Mouse (Mus musculus) R1 (cell line): ENCODE measurements around the gene Kcnh3.

Experiments
- DNase-seq: peaks from one replicate; pipeline ENCODE4 v3.0.0-alpha.2; 2018; ENCODE audit warnings: low read depth, low spot score

The Kcnh3 gene

DNA sequence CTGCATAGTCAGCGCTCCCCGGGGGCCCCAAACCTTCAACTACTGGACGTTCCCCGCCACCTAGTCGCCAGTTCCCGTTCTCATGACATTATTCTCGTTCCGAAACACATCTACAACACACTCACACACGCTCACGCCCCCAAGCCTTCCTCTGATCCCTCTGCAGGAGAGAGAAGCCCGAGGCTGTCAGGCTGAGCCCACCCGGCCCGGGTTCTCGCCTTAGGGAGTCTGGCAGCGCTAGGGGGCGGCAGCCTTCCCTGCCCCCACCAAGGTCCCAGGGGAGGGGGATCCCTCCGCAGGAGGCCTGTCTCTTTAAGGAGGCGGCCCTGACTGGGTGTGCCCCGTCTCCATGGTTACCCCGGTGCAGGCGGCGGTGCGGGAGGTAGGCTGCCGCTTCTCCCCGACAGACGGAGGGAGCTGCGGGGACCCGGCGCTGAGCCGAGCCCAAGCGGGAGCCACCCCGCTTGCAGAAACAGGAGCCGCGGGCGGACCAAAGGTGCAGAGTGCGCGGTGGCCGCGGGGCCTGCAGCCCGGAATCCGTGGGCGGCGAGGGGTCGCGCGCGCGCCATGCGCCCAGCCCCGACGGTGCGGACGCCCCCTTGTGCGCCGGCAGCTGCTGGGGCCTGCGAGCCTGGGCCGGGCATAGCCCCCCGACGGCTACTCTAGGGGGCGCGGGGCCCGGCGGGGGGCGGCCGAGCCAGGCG, at the start of gene Kcnh3:
Gene Kcnh3 (plus strand): TSS at position 654 of the 704 bp plus-strand sequence.
- DNase-seq = peak; percentile 72

DNA sequence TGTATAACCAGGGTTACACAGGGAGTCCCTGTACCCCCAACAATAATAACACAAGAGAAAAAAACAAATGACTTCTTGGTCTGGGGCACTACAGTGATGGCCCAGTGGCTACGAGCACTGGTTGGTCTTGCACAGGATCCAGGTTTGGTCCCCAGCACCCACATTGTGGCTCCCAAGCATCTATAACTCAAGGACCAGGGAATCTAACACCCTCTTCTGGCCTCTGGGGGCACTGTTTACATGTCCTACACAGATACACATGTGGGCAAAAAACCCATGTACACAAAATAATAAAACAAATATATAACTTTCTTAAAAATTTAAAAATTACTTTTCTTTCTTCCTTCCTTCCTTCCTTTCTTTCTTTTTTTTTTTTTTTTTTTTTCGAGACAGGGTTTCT, 45.0 kb upstream of the Kcnh3 start:
- peak; percentile 55 for DNase-seq

DNA sequence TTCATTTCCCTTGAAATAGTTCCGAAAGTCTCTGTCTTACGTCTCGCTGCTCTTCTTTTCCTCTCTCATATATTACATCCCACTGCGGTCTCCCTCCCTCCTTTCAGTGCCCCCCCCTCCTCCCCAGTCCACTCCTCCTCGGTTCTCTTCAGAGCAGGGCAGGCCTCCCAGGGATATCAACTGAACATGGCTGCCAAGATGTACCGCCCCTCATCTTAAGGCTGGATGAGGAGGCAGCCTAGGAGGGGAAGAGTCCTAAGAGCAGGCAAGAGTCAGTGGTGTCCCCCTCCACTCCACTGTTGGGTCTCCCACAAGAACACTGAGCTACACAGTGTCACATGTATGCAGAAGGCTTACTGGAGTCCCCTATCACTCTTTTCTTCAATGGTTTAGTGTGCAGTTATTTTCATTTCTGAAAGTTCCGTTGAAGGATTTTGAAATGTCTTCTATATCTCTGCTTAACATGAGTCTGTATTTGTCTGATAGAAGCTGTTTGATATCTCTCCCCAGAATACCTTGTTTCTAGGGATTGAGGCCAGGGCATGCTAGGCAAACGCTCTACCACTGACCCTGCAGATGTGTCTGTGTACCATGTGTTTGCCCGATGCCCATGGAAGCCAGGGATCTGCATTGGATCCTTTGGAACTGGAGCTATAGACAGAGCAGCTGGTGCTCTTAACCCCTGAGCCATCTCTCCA, 40.3 kb upstream of the Kcnh3 start:
- DNase-seq = no peak

DNA sequence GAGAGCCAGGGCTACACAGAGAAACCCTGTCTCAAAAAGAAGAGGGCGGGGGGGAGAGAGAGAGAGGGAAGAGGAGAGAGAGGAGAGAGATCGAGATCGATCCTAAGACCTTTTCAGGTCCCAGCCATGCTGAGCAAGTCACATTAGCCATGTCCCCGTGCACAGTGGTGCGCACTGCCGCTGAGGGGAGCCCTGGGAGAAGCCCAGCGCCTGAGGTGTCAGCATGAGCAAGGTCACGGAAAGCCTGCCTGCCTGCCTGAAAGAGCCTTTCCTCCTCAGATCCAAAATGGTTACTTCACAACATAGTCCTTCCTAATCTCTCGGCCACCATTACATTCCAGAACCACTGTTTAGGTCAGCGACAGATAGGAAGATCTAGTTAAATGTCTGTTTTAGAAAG, 30.3 kb upstream of the Kcnh3 start:
- DNase-seq = no peak

DNA sequence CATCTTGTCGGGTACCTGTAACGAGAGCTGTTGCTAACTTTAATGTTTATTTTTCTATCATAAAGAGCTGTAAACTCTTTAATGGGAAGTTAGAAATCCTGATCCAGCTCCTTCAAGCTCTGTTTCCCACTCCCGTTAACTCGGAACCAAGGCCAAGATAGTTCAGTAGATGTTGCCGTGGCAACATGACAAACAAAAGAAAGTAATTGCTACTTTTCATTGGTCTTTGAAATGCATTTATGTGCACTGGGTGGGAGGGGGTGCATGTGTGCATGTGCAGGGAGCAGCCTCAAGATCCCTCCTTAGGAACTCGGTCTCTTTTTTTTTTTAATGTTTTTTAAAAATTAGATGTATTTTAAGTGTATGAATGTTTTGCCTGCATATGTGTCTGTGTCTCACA, 29.6 kb upstream of the Kcnh3 start:
- DNase-seq = peak; percentile 69

DNA sequence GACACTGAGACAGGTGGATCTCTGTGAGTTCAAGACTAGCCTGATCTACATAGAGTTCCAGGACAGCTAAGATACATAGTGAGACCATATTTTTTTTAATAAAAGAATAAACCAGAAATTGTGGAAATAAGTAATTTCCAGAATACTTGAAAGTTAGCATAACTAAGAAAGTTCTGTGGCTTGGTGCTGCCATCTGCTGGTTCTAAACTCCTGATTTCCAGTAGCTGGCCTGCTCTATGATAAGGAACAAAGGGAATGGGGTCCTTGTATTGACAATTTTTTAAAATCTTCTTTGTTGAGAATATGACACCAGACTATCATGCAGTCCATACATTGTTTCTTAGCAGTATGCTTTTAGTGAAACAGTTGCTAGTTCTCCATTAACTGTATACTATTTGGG, 25.9 kb upstream of the Kcnh3 start:
- DNase-seq = no peak

DNA sequence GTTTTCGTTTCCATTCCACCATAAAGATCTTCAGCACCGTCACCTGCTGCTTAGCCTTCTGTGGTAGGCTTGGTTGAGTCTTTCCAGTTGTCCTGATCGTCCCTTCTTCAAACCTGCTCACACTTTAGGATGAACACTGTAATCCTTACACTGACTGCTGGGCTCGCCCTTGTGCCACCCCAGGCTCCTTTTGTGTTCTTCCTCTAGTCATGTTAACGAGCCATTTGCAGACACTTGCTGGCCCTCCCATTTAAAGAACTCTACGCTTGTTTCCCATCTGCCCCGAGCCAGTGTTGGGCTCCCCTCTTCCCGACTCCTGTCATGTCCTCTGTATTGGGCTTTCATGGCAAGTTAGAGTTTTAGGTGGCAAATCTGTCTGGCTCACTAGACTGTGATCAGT, 18.7 kb upstream of the Kcnh3 start:
- peak; percentile 61 for DNase-seq

DNA sequence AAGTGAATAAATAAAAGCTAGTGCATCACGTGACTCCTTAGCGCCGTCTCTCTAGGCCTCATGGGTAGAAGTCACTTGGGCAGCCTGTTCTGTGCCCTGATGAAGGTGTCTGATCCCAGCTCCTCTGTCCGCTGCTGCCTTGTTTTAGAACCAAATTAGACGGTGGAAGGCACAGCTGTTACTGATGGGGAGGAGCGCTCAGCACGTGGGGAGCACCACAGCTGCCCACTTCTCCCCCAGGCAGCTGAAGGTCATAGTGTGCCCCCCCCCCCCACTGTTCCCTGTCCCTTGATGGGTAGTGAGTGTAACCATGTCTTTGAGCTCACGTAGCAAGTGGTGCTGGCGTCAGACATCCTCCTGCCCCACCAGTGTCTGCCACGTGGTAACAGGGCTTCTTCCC, 11.5 kb upstream of the Kcnh3 start:
- DNase-seq = no peak

DNA sequence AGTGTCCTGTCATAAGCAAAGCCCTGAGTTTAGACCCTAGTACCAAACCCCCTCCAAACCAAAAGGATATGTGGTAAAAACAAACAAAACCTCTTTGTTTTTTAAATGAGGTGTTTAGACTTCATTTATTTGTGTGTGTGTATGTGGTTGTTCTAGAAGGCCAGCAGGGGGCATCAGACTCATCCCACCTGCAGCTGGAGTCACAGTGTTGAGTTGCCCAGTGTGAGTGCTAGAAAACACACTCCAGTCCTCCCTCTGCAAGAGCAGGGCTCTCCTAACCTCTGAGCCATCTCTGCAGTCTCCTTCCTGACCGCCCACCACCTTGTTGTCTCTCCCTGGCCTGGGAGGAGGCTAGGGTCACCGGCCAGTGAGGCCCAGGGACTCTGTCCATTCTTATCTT, 9.7 kb upstream of the Kcnh3 start:
- DNase-seq = peak; percentile 90

DNA sequence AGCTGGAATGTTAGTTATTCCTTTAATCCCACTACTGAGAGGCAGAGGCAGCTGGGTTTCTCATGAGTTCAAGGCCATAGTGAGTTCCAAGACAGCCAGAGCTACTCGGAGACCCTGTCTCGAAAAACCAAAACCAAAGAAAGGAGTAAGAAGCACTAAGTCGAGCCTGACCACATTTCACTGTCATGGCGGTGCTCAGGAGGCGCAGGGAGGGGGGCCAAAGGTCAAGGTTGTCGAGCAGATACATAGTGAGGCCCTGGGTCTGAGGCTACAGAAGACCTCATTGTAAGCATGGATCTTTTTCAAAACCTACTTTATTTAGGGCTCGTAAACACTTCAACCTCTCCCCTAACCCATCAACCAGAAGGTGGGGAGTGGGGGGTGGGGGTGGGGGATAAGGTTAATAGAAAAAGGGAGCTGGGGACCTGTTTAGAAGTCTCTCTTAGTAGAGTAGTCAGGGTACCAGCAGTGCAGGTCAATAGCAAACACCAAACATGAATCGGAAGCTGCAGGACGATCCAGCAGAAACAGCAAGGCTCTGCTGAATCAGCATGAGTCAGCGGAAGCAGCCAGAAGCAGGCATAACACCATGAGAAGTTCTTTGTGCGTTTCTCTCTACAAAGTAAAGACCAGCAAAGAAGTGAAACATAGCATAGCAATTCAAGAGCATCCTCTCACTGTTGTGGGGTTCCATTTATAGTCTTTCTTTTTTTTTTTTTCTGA, 8.8 kb upstream of the Kcnh3 start:
- peak; percentile 85 for DNase-seq

DNA sequence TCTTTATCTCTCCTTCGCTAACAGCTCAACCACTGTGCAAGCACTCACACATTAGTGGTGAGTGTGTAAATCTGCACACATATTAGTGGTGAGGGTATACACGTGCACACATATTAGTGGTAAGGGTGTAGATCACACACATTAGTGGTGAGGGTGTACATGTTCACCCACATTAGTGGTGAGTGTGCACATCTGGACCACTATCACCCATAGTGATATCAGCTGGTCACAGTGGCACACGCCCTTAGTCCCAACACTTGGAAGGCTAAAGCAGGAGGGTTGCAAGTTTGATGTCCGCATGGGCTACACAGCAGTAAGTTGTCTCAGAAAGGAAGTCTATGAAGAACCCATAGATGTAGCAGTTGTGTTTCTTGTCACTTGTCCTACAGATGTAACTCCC, 7.0 kb upstream of the Kcnh3 start:
- DNase-seq = no peak

DNA sequence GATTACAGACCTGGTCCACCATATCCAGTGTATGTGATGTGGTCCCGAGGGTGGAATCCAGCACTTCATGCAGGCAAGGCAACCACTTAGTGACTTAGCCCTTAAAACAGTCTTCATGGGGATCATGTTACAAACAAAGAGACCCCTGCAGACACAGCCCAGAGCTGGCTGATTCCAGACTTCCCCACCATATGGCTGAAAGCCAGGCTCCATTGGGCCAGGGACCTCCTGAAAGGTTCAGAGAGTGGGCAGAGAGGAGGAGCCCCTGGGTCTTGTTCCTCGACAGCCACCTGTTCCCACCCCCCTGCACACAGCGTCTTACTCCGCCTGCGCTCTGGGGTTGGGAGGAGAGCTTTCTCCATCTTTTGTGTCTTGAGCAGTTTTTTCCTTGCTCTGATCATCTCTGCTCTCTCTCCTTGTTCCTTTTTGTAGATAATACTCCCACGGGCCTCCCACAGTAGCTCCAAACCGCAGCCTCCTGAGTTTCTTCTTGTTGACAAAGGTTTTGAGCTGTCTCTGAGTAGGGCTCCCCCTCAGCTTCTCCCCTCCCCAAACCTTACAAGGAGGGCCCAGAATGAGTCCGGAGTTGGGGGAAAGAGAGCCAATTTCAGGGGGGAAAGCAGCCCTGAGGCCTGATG, 3.2 kb upstream of the Kcnh3 start:
- no peak for DNase-seq

DNA sequence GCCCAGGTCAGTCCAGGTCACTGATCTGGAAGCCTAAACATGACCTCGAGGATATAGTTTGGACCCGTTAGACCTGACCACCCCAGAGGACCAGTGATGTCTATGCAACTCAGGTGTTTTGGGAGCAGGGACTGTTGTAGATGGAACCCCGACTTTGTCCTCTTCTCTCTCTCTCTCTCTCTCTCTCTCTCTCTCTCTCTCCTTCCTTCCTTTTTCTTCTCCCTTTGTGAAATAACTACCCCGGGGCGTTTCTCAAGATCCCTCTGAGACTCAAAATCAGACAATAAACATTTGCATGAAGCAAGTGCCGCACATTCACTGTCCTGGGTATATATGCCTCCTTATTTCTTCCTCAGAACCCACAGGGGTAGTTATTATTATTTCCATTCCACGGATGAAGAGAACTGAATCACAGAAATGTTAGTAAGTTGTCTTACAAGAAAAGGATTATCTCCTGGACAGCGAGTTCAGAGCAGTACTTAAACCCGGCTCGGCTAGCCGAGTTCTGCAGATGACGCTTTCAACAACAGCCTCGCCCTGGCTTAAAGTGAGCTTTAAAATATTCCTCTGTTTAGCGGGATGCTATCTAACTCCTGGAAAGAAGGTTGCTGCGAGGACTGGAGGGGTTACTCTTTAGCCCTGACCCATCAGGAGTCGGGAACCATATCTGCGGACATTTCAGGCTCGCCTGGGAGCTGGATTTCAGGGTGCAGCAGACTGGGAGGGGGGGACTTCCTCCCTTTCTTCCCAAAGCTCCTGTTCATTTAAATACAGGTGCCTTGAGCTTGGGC, 1.7 kb upstream of the Kcnh3 start:
- no peak for DNase-seq

DNA sequence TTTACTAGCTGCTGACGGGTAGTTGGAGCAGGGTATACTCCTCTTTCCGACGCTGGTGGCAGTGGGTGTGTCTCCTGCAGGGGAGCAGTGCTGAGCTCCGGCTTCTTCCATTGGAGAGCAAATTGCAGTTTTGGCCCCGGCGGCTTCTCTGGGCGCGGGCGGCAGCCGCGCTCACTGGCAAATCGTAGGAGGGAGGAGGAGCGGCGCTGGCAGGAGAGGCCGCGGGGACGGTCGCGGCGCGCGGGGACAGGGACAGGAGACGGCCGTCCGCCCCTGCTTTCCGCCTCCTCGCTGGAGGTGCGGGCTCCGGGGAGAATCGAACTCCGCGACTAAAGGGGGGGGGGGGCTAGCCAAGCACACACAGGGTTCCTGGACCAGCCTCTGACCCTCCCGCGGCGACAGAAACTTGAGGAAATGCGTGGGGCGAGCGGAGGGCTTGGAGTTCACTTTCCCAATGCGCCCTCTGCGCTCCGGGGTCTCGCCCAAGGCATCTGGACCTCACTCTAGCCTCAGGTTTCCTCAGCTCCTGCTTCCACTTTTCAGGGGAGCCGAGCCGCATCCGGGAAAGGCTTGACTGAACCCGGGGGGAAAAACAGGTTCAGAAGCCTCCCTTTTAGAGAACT, 965 bp upstream of the Kcnh3 start:
- peak; percentile 65 for DNase-seq

DNA sequence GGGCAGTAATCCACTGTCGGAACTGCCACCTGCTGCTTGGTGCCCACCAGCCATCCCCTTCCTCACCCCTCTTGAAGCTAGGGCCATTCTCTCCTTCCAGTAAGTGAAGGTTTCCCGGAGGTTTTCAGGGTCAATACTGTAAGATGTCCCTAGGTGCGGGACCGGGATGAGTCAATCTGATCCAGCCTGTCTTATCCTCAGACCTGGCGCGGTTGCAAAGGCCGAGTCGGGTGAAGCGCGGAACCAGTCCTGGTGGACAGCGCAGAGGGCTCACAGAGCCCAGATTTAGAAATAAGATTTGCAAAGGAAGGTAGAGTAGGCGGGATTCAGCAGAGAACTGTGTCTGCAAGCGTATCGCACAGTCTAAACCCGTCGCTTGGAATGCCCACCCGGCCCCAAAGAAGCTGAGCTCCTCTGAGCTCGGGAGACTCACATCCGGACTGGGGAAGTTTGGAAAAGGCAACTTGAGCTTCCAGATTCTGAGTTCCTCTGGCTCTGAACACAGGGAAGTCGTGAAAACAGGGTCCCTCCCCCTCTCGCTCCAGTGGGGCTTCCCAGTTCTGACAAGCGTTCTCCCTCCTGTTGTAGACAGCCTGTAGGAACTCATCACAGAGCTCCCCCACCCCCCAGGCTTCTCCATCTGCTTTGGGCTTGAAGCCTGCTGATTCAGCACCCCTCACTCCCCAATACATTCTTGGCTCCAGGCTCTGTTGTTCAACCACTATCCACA, 585 bp downstream of the Kcnh3 start:
- peak; percentile 59 for DNase-seq

DNA sequence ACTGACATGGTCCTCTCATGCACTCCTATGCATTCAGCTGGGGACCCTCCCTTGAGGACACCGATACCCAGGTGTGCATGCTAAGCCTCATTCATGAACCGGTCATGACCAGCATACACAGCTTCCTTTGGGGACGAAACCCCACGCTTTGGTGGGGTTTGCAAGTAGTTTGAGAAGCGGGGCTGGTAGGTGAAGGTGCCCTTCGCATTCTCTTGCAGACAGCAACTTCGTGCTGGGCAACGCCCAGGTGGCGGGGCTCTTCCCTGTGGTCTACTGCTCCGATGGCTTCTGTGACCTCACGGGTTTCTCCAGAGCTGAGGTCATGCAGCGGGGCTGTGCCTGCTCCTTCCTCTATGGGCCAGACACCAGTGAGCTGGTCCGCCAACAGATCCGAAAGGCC, 1.4 kb downstream of the Kcnh3 start:
- DNase-seq = no peak

DNA sequence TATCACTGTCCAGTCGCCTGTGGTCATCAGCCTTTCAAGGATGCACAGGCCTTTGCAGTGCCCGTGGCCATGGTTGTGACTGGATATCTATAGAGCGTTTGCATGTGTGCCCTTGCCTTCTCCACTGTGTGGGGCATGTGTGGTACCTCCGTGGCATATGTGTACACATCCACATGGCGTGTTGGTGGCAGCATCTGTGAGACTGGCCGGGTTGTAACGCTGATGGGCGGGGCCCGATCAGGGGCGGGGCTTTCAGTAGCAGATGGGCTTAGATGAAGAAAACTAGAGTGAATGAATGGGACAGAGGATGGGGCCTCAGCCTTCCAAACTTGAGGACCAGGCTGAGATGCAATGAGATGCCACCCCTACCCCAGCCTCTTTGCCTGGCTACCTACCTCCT, 7.3 kb downstream of the Kcnh3 start:
- no peak for DNase-seq

DNA sequence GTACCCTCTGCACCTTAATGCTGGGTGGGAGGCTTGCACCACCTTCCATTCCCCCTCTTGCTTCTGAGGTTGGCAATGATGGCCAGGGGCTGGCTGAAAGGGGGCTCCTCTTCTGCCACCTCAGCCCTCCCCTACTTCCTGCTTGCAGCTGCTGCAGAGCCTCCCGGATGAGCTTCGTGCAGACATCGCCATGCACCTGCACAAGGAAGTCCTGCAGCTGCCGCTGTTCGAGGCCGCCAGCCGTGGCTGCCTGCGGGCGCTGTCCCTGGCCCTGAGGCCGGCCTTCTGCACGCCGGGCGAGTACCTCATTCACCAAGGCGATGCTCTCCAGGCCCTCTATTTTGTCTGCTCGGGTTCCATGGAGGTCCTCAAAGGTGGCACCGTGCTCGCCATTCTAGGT, 9.1 kb downstream of the Kcnh3 start:
- DNase-seq = no peak

DNA sequence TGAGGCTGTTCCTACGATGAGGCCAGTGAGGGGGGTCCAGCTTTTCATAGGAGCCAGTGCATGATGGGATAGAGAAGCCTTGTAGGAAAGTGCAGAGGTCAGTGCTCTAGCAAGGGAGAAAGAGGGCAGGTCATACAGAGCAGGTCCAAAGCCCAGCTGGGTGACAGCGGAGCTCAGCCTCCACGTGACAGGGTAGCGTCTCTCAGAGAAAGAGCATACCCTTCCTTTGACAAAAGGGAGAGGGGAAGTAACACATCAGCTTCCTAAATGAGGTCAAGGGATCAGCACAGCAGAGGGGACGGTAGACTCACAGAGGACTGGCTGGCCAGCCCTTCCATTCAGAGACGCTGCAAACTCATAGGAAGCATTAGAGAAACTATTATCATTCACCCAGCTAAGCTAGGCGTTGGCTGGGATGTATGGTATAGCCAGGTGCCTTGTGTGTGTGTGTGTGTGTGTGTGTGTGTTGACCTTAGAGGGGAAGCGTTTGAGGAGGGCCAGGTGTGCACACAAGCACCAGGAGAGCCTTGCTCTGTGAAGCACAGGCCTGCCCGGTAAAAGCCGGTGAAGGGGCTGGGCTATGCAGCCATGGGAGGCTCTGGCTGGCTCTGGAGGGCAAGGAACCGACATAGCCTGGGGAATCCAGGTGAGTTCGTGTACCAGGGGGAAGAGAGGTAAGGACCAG, 9.8 kb downstream of the Kcnh3 start:
- DNase-seq = no peak

DNA sequence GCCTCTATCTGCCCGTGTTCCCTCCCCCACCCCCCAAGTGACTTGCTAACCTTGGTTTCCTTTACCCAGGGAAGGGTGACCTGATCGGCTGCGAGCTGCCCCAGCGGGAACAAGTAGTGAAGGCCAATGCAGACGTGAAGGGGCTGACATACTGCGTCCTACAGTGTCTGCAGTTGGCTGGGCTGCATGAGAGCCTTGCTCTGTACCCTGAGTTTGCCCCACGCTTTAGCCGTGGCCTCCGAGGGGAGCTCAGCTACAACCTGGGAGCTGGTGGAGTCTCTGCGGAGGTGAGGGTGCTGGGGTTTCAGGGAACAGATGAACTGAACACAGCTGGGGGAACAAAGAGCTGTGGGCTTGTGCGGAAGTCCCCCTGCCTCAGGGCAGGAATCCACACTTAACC, 13.3 kb downstream of the Kcnh3 start:
- no peak for DNase-seq
